Mouse (Mus musculus): ENCODE data around the gene Trove2. TPM values are rescaled to one million over a fixed set of nuclear protein-coding genes. Genes with fewer than 3 reads are reported as not detected.

The Trove2 gene
- polyA plus RNA-seq, 1 experiment from 2014 or later: 17.4 TPM

Other genes starting within 250 kb of the Trove2 start
- 0.47 and 0.64 TPM in 2 replicates for gene B3galt2, start 136.4 kb downstream of the Trove2 start, polyA plus RNA-seq (2014; fragmentation: Nextera tagmentation; extraction: Ambion mirVana)
- 27.3 and 28.7 TPM in 2 replicates for gene Cdc73, start 74.2 kb downstream of the Trove2 start, polyA plus RNA-seq (2014; fragmentation: Nextera tagmentation; extraction: Ambion mirVana)
- 74.9 and 76.5 TPM in 2 replicates for gene Glrx2, start 60.7 kb downstream of the Trove2 start, polyA plus RNA-seq (2014; fragmentation: Nextera tagmentation; extraction: Ambion mirVana)
- 87.0 and 102 TPM in 2 replicates for gene Uchl5, start 204 bp upstream of the Trove2 start, polyA plus RNA-seq (2014; fragmentation: Nextera tagmentation; extraction: Ambion mirVana)
- 26.3 and 31.5 TPM in 2 replicates for gene Rgs2, start 227.1 kb upstream of the Trove2 start, polyA plus RNA-seq (2014; fragmentation: Nextera tagmentation; extraction: Ambion mirVana)

All from kidney, embryonic 14.5 days (tissue).